Mouse (Mus musculus) erythroblast, embryonic 14.5 days (primary cell): ENCODE data around the gene Cenpv. TPM values are rescaled to one million over a fixed set of nuclear protein-coding genes. Genes with fewer than 3 reads are reported as not detected.

ENCODE experiments used
- H3K27me3 ChIP-seq: 2 replicates; pipeline ENCODE4 v1.6.1; 2012; ENCODE audit warnings: inconsistent platforms; ENCODE audit not compliant: control insufficient read depth
- H3K36me3 ChIP-seq: 2 replicates; pipeline ENCODE4 v1.6.1; 2012; ENCODE audit warnings: mild to moderate bottlenecking, inconsistent platforms; ENCODE audit not compliant: control insufficient read depth
- H3K4me1 ChIP-seq: 2 replicates; pipeline ENCODE4 v1.6.1; 2012; ENCODE audit warnings: inconsistent platforms; ENCODE audit not compliant: control insufficient read depth
- H3K4me3 ChIP-seq: replicated peaks from 2 replicates; pipeline ENCODE3; 2012; ENCODE audit warnings: moderate library complexity, mild to moderate bottlenecking, inconsistent platforms
- H3K9me3 ChIP-seq: 2 replicates; pipeline ENCODE4 v1.6.1; 2012; ENCODE audit warnings: low read length, inconsistent platforms, mixed read lengths; ENCODE audit not compliant: control insufficient read depth
- GATA1 ChIP-seq: IDR thresholded peaks from 2 replicates; pipeline ENCODE4 v1.6.1; 2012; ENCODE audit warnings: low read length, inconsistent platforms, mixed read lengths
- TAL1 ChIP-seq: IDR thresholded peaks from 3 replicates; pipeline ENCODE4 v1.6.1; 2012; ENCODE audit warnings: low read length, inconsistent platforms, mixed read lengths
- polyA plus RNA-seq: library from polyadenylated mRNA; stranded (reverse); fragments of >175 nt; gene quantifications from 2 replicates; pipeline ENCODE4 v1.2.3, GENCODE M21; 2012

The Cenpv gene
- polyA plus RNA-seq, 1 experiment = 1.4 TPM

DNA sequence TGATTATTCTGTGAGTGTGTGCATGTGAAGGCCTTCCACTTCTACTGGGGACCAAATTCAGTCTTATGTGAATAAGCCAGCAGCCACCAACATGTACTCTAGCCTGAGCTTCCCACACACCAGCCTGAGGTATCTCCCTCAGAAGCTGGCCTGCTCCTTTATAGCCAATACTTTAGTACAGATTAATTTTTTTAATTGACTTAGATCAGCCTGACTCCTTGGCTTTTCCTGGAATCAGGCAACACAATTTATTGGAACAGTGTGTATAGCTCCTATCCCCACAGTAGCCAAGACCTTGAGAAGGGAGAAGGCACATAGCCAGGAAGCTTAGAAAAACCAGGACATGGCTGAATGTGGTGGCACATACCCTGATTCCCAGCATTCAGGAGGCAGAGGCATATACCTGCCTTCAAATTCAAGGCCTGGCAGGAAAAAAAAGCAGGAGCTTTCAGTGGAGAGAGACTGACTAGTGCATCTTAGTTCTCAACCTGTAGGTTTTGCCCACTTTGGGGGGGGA, 16.9 kb upstream of the Cenpv start:
- Histone ChIP-seq H3K27me3 (peaks cover 11% of the 10 kb centered on the region), H3K36me3 (peaks cover 39% of the 10 kb centered on the region), H3K4me1 (peaks cover 34% of the 10 kb centered on the region), H3K4me3 (peak overlapping the region; percentile 8), H3K9me3 (no peaks in the 10 kb centered on the region; the same call in 1 of the 2 replicates)
- no peak for TF ChIP-seq GATA1
- no peak for TF ChIP-seq TAL1

- TF ChIP-seq GATA1 = no peak
- no peak for TF ChIP-seq TAL1
- Histone ChIP-seq H3K4me3 (peak overlapping the region; percentile 66), H3K36me3 (peaks cover 39% of the 10 kb centered on the region), H3K27me3 (peaks cover 3% of the 10 kb centered on the region; the same call in 1 of the 2 replicates), H3K4me1 (peaks cover 37% of the 10 kb centered on the region), H3K9me3 (no peaks in the 10 kb centered on the region)
Measured at GRCm38 (mm10) chr11:62554934-62555517, 16.0 kb upstream of the Cenpv start.

DNA sequence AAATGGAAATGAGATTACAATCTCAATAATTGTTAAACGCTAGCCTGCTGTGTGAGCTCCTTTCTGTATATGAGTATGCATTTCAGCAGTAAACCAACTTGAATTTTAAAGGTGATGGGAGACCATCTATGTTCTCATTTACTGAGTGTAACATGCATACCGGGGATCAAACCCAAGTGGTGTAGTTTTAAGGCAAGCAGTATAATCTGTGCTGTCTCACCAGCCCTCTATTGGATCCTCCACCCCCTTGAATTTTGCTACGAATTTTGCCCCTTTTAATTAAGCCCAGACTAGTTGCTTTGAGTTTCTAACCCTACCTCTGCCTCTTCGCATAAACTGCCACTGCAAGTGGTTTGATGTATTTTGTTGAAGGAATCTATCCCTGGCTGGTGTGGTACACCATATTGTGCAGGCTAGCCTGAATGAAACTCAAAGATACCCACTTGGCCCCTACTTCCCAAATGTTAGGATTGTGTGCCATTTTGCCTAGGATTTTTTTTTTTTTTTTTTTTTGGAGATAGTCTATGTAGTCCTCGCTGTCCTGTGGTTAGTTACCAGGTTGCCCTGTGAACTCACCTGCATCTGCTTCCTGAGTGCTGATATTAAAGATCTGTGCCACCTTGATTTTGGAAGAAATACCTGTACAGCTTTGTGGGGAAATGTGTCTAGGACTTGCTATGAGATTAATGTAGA, 15.2 kb upstream of the Cenpv start:
- peak overlapping the region; percentile 66 for H3K4me3 ChIP-seq

GRCm38 (mm10) chr11:62553633-62554032, 14.6 kb upstream of the Cenpv start:
- Histone ChIP-seq H3K9me3 (no peaks in the 10 kb centered on the region), H3K4me3 (peak overlapping the region; percentile 66), H3K27me3 (no peaks in the 10 kb centered on the region), H3K36me3 (peaks cover 39% of the 10 kb centered on the region), H3K4me1 (peaks cover 50% of the 10 kb centered on the region)
- TF ChIP-seq GATA1 (no peak), TAL1 (no peak)

More for the DNA sequence above, 15.2 kb upstream of the Cenpv start:
- Histone ChIP-seq H3K27me3 (no peaks in the 10 kb centered on the region), H3K9me3 (no peaks in the 10 kb centered on the region), H3K4me1 (peaks cover 44% of the 10 kb centered on the region), H3K36me3 (peaks cover 39% of the 10 kb centered on the region)
- TF ChIP-seq TAL1 = no peak
- no peak for TF ChIP-seq GATA1

DNA sequence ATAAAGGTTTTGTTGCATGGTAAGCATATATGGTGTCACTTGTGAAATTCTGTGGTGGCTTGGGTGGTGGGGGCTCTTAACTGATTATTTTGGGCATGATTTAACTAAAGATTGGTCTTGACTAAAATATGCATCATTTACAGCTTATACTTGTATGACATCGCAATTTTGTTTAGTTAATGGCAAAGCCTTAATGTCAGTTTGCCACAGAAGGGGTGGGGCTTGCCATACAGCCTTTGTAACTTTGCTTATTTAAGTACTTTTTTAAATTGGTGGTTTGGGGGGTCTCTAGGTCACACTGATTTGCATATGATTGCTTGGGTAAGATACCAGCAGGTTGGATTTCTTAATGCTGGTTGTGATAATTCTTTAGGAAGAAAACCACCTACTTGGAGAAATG, 14.1 kb upstream of the Cenpv start:
- peak overlapping the region; percentile 66 for H3K4me3 ChIP-seq
- H3K36me3 ChIP-seq = peaks cover 39% of the 10 kb centered on the region
- H3K9me3 ChIP-seq = no peaks in the 10 kb centered on the region
- TF ChIP-seq TAL1 (no peak), GATA1 (no peak)
- H3K4me1 ChIP-seq = peaks cover 50% of the 10 kb centered on the region
- no peaks in the 10 kb centered on the region for H3K27me3 ChIP-seq

DNA sequence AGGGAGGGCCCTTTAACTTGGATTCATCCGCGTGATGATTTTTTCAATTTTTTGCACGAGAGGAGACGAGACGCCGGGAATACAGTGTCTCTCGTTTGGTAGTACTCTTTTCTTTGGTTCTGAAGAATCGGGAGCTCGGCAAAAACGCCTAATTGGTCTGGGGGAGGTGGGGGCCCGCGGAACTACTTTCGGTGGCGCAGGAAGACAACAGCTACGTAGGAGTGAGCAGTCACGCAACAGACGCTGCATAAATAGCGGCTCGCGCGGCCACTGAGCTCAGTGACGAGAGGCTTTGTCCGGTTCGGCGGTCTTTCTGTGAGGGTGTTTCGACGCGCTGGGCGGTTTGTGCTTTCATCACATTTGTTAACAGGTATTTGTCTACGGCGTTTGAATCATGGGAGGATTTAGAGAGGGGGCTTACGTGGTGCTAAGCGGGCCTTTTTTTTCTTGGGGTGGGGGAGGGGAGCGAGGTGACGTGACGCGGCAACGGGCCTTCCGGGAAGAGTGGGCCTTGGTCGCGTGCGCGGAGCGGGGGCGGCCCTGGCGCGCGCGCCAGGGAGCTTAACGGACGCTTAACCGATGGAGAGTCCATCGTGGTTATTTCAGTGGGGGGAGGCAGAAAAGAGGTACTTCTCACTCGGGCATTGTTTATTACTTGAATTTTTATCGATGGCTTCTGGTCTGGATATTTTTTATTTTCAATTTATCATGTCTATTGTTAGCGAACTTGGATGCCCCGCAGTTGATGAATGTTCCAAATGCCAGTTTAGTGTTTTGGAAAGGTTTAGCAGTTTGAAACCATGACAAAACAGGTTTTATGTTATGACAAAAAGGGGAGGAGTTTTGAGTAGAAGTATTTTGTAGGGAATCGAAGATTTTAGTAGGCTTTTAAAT, 12.4 kb upstream of the Cenpv start:
- Histone ChIP-seq H3K4me1 (peaks cover 50% of the 10 kb centered on the region), H3K27me3 (no peaks in the 10 kb centered on the region), H3K36me3 (peaks cover 39% of the 10 kb centered on the region), H3K9me3 (no peaks in the 10 kb centered on the region), H3K4me3 (peak overlapping the region; percentile 92)
- TF ChIP-seq TAL1 (no peak), GATA1 (no peak)

- Histone ChIP-seq H3K36me3 (peaks cover 34% of the 10 kb centered on the region), H3K4me3 (peak within 1 kb of the TSS; percentile 92), H3K4me1 (peaks cover 49% of the 10 kb centered on the region), H3K9me3 (no peaks in the 10 kb centered on the region), H3K27me3 (no peaks in the 10 kb centered on the region)
- TF ChIP-seq GATA1 = no peak
- TF ChIP-seq TAL1 = no peak
Measured at GRCm38 (mm10) chr11:62550727-62551225, 11.7 kb upstream of the Cenpv start, which contains the start of gene Ubb. Ubb (plus strand) TSS chr11:62551171.

DNA sequence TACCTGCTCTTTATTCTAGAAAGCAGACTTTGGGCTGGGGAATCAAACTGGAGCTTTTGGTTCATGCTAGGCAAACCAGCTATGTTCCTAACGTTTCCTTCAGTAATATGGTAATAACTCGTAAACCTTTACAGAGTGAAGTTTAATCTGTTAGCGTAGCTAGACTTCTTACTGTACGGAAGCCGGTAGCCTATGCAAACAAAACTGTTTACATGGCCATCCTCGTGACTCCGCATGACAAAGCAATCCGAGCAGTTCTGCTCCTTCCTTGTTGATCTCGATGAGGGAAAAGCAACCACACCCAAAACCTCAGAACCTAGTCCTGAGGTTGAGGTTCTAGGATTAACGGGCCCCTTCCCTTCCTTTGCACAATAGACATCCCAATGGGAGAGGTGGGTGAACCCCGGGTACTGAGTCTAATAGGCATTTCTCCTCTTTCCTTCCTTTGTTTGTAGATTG, 11.2 kb upstream of the Cenpv start:
- peak overlapping the region; percentile 92 for H3K4me3 ChIP-seq
- H3K36me3 ChIP-seq = peaks cover 29% of the 10 kb centered on the region
- TF ChIP-seq TAL1 (no peak), GATA1 (no peak)
- no peaks in the 10 kb centered on the region for H3K27me3 ChIP-seq
- H3K9me3 ChIP-seq = no peaks in the 10 kb centered on the region
- peaks cover 44% of the 10 kb centered on the region for H3K4me1 ChIP-seq

DNA sequence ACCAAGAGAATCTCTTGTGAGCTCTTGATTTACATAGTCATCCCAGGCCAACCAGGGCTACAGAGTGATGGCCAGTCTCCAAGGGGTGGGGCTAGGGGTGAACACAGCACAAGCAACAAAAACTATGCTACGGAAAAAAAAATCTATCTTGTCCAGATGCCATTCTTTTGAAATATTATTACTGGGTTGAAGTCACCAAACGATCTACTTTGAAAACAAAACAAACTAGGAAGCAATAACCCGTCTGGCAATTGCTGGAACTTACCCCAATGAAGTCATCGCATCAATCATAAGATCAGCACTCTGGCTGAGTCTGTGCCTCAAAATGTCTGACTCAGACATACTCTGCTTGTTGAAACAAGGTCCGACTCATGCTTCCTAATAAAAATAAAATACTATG, 10.7 kb upstream of the Cenpv start:
- Histone ChIP-seq H3K36me3 (peaks cover 24% of the 10 kb centered on the region), H3K4me3 (peak overlapping the region; percentile 92), H3K27me3 (no peaks in the 10 kb centered on the region), H3K4me1 (peaks cover 39% of the 10 kb centered on the region), H3K9me3 (no peaks in the 10 kb centered on the region)
- TF ChIP-seq GATA1 = no peak
- no peak for TF ChIP-seq TAL1
